Mouse (Mus musculus) small intestine, adult 2 months (tissue): ENCODE measurements at regions not wholly inside any gene's neighbourhood (a gene's known extent, or its start where the extent isn't known, plus 50 kb on each side); places are given as distances from the start of the nearest gene placed in this dataset.

Source experiments
- H3K27ac ChIP-seq: fragments of 200-500 bp; 2 replicates; pipeline ENCODE4 v1.5.1; 2012; ENCODE audit warnings: low read depth, low read length, control low read depth, inconsistent platforms; ENCODE audit not compliant: insufficient read depth
- H3K27me3 ChIP-seq: fragments of 200-500 bp; 2 replicates; pipeline ENCODE4 v1.6.1; 2012; ENCODE audit warnings: mild to moderate bottlenecking, moderate library complexity, low read length, inconsistent platforms; ENCODE audit not compliant: control insufficient read depth, insufficient read depth
- H3K36me3 ChIP-seq: fragments of 200-500 bp; 2 replicates; pipeline ENCODE4 v1.6.1; 2012; ENCODE audit warnings: mild to moderate bottlenecking, low read length, control low read depth, inconsistent platforms; ENCODE audit not compliant: control insufficient read depth, insufficient read depth
- H3K4me1 ChIP-seq: fragments of 200-500 bp; 2 replicates; pipeline ENCODE4 v1.6.1; 2012; ENCODE audit warnings: low read length, inconsistent platforms, mixed read lengths; ENCODE audit not compliant: control insufficient read depth, insufficient read depth, insufficient read length
- H3K4me3 ChIP-seq: fragments of 200-500 bp; 2 replicates; pipeline ENCODE4 v1.5.1; 2012; ENCODE audit warnings: low read depth, mild to moderate bottlenecking, control low read depth, inconsistent platforms, low read length, moderate library complexity
- CTCF ChIP-seq: fragments of 200-500 bp; IDR thresholded peaks from 2 replicates; pipeline ENCODE4 v1.5.1; 2012; ENCODE audit warnings: low read depth, mild to moderate bottlenecking, control low read depth, inconsistent platforms, low read length, moderate library complexity, mixed read lengths; ENCODE audit not compliant: insufficient replicate concordance, insufficient read length; ENCODE audit errors: extremely low read depth
- POLR2A ChIP-seq: fragments of 200-500 bp; IDR thresholded peaks from 2 replicates; pipeline ENCODE4 v1.6.1; 2012; ENCODE audit warnings: low read depth, mild to moderate bottlenecking, control low read depth, inconsistent platforms, low read length, moderate library complexity
- WGBS: fragments of 180-500 bp; shearing (Covaris S2); methylation state at CpG from one replicate; pipeline ENCODE4 v1.1.7; 2018; 5-methylcytosine and 5-hydroxymethylcytosine counted together

DNA sequence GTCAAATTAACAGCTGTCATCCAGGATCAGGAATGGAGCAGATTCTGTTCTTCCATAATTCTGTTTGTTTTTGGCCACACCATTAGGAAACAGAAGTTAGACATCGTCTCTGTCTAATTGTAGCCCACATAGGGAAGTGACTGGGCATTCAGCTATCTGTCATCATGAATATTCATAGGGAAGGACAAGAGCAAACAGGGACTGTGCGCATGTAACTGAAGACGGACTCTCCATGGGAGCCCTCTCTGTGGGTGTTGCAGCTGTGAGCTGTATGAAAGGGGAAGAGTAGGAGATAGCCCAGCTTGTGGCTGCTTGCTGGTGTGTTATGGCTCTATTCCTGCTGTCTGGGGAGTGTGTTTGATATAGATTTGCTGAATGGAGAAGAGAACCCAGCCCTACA is 238.3 kb upstream of the Prok2 start:
- H3K4me3 ChIP-seq = no peak overlapping the region
- no peaks in the 10 kb centered on the region for H3K4me1 ChIP-seq
- H3K36me3 ChIP-seq = no peaks in the 10 kb centered on the region
- TF ChIP-seq CTCF (no peak), POLR2A (no peak)
- H3K27ac ChIP-seq = no peak overlapping the region
- H3K27me3 ChIP-seq = no peaks in the 10 kb centered on the region
- WGBS = 74% methylated on average over 3 of the region's 3 CpGs

DNA sequence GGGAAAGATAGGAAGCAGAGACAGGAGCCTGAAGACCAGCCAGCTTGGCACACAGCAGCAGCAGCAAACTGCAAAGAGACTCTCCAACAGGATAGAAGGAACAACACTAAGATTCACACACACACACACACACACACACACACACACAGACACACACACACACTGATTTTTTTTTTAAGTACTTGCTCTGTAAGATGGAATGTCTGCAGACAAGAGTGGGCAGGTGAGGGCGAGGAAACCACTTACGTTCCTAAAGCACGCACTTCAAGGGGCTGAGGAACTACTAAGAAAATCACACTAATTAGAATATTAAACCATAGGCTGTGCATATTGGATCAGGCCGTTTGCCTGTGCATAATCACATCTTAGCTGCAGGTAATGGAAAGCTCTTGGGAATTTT is 237.8 kb upstream of the Prok2 start:
- Histone ChIP-seq H3K4me3 (no peak overlapping the region), H3K36me3 (no peaks in the 10 kb centered on the region), H3K27ac (no peak overlapping the region), H3K4me1 (no peaks in the 10 kb centered on the region), H3K27me3 (no peaks in the 10 kb centered on the region)
- TF ChIP-seq CTCF = no peak
- no peak for TF ChIP-seq POLR2A
- WGBS = 88% methylated on average over 4 of the region's 4 CpGs

DNA sequence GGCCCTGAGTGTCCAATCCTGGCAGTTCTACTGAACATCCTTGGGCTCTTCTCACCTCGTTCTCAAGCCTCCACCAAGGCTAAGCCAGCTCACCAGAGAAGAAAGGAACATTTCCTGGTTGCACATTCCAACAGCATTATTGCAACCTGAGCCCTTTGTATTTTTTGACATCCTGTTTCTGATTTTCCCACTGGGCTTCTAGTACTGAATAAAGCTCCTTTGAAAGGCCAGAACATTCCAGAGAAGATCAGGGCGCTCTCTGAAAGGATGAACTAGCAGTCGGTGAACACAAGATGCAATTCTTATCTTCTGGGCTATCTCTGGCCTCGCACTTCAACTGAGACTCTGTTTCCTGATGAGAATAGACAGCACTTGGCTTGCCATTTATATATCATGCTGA is 233.2 kb upstream of the Prok2 start:
- Histone ChIP-seq H3K4me3 (no peak overlapping the region), H3K27ac (no peak overlapping the region), H3K4me1 (no peaks in the 10 kb centered on the region), H3K27me3 (no peaks in the 10 kb centered on the region), H3K36me3 (no peaks in the 10 kb centered on the region)
- TF ChIP-seq POLR2A (no peak), CTCF (no peak)
- WGBS = 63% methylated on average over 4 of the region's 4 CpGs

DNA sequence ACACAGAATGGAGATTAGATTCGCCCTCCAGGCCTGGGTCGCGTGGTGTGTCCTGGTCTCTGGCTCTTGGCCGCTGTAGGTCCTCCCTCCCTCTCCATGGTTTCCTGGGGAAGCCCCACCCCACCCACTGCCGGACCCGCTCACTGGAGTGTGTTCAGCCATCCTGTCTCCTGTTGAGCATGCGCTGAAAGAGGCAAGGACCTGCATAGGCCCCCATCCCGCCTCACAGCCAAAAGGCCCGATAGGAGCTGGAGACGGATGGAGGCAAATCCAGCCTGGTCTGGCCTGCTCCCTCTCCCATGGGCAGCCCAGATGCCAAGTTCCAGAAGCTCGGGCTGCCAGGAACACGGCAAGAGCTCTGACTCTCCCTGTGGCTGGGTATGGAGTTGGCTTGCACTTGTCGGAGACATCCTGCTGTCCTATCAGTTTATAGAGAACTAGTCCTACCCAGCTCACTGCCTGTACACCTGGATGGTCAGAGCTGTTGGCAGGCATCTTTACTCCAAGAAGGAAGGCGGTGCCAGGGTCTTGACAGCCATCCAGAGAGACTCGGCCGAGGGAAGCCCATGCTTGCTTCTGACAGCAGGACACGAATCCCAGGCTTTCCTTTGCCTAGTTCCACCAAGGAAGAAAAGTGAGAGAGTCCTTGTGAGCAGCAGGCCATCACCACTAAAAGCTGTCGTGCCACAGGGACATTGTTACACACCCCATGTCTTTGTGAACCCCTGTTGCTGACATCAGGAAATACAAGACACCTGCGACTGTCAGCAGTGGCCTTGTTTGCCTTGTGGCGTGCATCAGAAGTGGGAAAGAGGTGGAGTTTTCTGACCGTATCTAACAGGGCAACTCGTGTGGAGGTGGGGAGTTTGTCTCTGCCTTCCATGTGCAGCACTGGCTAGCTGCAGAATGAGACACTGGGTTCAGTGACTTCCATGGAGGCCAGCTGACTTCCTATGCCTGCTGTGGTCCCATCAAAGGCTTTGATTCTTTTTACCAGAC is 228.9 kb upstream of the Prok2 start:
- Histone ChIP-seq H3K27ac (no peak overlapping the region), H3K27me3 (no peaks in the 10 kb centered on the region), H3K36me3 (no peaks in the 10 kb centered on the region), H3K4me1 (no peaks in the 10 kb centered on the region), H3K4me3 (no peak overlapping the region)
- TF ChIP-seq CTCF = no peak
- TF ChIP-seq POLR2A = no peak
- WGBS = 74% methylated on average over 22 of the region's 22 CpGs

DNA sequence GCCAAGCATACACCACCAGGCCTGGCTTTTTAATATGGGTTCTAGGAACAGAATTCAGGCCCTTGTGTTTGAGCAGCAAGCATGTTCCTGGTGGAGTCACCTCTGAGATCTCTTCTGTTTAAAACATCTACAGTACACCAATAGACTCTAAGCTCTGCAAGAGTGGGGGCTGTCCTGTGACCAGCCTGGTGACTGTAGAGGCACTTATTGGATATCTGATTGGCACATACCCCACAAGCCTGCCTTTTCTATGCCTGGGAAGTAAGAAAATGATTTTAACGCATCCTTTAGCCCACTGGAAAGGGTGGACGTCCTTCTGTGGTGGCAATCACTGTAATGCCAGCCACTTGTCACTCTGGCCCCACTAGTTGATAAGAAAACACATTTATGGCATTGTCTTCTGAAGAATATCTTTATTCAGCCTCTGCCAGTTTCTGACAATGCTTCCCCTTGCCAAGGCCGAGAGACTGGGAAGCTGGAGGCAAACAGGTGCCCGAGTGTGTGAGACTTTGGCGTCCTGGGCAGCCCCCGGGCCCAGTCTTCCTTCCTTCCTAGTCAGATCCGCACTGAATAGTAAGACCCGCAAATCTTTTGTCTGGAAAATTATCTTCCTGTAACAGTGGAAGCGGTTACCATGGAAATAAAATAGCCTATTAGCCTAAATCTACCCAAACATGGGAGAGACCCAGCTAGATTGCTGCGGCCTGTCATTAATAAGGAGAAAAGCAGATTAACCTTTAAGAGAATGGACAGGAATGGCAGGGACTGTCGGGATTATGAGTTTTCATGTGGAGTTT is 228.0 kb upstream of the Prok2 start:
- H3K36me3 ChIP-seq = no peaks in the 10 kb centered on the region
- H3K27me3 ChIP-seq = no peaks in the 10 kb centered on the region
- TF ChIP-seq CTCF (no peak), POLR2A (no peak)
- H3K27ac ChIP-seq = no peak overlapping the region
- 59% methylated on average over 11 of the region's 11 CpGs for WGBS
- H3K4me1 ChIP-seq = no peaks in the 10 kb centered on the region
- H3K4me3 ChIP-seq = no peak overlapping the region

DNA sequence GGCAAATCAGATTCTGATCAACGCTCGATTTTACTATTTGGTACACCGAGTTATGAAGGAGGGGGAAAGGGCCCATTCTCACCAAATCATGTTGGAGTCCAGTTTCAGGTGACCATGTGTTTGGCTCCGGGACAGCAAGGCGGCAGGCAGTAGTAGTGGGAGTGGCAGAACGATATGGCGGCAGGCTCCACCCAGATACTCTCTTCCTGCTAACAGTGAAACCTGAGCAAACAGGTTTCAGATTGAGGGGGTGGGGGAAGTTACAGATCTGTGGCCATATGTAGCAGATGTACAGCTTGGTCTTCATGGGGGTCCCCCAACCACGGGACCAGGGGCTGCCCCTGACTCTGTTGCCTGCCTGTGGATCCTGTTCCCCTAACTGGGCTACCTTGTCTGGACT is 224.6 kb upstream of the Prok2 start:
- no peaks in the 10 kb centered on the region for H3K36me3 ChIP-seq
- no peak overlapping the region for H3K27ac ChIP-seq
- WGBS = 58% methylated on average over 8 of the region's 8 CpGs
- no peaks in the 10 kb centered on the region for H3K27me3 ChIP-seq
- H3K4me3 ChIP-seq = no peak overlapping the region
- H3K4me1 ChIP-seq = no peaks in the 10 kb centered on the region
- no peak for TF ChIP-seq CTCF
- TF ChIP-seq POLR2A = no peak

DNA sequence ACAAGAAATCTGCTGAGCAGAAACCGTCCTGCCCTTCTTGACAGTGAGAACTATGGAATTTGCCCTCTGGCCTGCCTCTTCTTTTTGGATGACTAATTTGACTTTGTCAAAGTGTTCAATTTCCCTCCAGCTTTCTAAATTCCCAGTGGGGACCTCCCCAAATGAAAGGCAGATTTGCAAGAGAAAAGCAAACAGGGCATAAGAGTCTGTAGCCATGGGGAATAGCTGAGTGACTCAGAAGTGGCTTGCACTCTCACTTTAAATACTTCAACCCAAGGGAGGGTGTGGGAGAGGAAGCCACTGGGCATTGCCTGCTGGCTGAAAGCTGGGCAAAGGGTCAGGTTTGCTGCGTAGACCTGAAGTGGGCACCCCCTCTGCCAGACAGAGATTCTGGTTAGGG is 220.7 kb upstream of the Prok2 start:
- no peak overlapping the region for H3K4me3 ChIP-seq
- TF ChIP-seq CTCF (no peak), POLR2A (no peak)
- no peak overlapping the region for H3K27ac ChIP-seq
- no peaks in the 10 kb centered on the region for H3K4me1 ChIP-seq
- no peaks in the 10 kb centered on the region for H3K27me3 ChIP-seq
- WGBS = 62% methylated on average over 2 of the region's 2 CpGs
- no peaks in the 10 kb centered on the region for H3K36me3 ChIP-seq
